Mouse (Mus musculus) embryonic stem cell, embryonic (primary cell): Measurements from ENCODE around the gene Clasrp.

Experiments
- CTCF ChIA-PET, 4 experiments: fragments of 300-600 bp in 2 of 4; fragments of 350-600 bp in 2 of 4; sonication (Branson Sonifier 250); formaldehyde crosslinking; loops; one replicate each; lab custom pipeline; 2022; ENCODE audit warnings: inconsistent platforms in 2 of 4; lab: Charles Lee
- POLR2A ChIA-PET, 4 experiments: fragments of 300-600 bp in 2 of 4; fragments of 350-600 bp in 2 of 4; sonication (Branson Sonifier 250); formaldehyde crosslinking; loops; one replicate each; lab custom pipeline; 2022; ENCODE audit warnings: antibody characterized with exemption in 4 of 4, inconsistent platforms in 1 of 4; lab: Charles Lee

Clasrp gene

DNA sequence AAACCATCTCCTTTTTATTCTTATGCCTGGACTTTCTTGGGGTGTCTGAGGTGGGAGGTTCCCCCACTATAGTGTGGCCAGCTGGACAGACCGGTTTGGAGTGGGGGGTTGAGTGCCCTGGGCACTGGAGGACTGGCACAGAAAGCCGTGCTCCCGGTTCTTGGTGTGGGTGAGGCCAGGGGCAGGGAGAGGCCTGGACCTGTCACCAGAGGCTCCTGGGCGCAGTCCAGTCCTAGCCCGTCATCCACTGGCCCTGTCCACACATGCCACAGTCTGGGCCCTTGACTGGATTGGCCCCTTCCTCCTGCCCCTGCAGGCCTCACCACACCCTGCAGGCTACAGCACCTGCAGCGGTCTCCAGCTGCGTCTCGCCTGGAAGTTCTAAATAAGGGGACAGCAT is 23.7 kb downstream of the Clasrp start:
- ChIA-PET POLR2A (interaction anchor here in 3 of 4 experiments (0.8 to 4.5 kb wide), 16 partner anchors 9 to 152 kb away, joined by 3 to 33 read pairs (median 7); partner anchors contain the start of genes Apoe (in 1 of the 3), Clasrp (in 1 of the 3), Ppp1r37 (in 1 of the 3) and Relb (in 1 of the 3)), CTCF (interaction anchor here in 3 of 4 experiments (0.6 to 5.1 kb wide), 6 partner anchors 9 to 63 kb away, joined by 3 to 48 read pairs (median 10); partner anchors contain the start of gene Nkpd1 (in 1 of the 3))

DNA sequence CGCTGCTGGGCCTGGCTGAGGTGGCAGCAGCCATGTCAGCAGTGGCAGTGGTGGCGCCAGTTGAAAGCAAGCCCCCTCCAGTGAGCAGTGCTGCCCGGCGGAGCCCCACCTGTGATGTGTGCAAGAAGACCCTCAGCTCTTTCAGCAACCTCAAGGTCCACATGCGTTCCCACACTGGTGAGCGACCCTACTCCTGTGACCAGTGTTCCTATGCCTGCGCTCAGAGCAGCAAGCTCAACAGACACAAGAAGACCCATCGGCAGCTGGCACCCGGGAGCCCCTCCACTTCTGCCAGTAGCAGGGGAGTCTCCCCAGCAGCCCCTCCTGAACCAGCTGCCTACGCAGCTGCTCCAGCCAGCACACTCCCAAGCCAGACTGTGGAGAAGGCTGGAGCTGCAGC is 24.5 kb downstream of the Clasrp start:
- CTCF ChIA-PET, result interaction anchor here (0.5 to 5.1 kb wide), 10 partner anchors 9 to 174 kb away, joined by 3 to 48 read pairs (median 6); partner anchors contain the start of gene Nkpd1 (in 1 of the 4)
- POLR2A ChIA-PET, result interaction anchor here in 3 of 4 experiments (0.6 to 4.5 kb wide), 30 partner anchors 10 to 180 kb away, joined by 3 to 33 read pairs (median 4); partner anchors contain the start of genes Clasrp (in 2 of the 3), Ppp1r37 (in 2 of the 3), Apoe (in 1 of the 3) and Clptm1 (in 1 of the 3)

DNA sequence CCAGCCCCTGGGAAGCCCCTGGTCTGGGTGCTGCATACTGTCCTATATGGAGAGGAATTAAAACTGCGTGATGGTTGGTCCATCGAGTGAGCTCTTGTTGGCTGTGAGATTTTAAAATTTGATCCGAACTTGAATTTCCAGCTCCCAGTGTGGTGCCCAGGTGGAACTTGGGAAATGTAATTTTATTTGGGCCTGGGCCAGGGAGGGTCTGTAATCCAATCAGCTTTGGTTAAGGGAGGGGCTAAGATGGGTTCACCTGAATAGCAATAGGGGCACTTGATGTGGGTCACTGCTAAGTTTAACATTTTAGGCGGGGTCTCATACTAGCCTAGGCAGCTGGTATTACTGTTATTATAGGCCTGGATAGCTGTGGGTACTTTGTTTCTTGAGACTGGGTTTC is 25.9 kb downstream of the Clasrp start:
- ChIA-PET CTCF (interaction anchor here (1.2 to 5.1 kb wide), 7 partner anchors 11 to 173 kb away, joined by 3 to 48 read pairs (median 8); no protein-coding TSS in a partner anchor), POLR2A (interaction anchor here (0.5 to 4.5 kb wide), 33 partner anchors 8 to 250 kb away, joined by 3 to 33 read pairs (median 5); partner anchors contain the start of genes Clasrp (in 1 of the 4), Clptm1 (in 1 of the 4), Ppp1r37 (in 1 of the 4) and Relb (in 1 of the 4))

DNA sequence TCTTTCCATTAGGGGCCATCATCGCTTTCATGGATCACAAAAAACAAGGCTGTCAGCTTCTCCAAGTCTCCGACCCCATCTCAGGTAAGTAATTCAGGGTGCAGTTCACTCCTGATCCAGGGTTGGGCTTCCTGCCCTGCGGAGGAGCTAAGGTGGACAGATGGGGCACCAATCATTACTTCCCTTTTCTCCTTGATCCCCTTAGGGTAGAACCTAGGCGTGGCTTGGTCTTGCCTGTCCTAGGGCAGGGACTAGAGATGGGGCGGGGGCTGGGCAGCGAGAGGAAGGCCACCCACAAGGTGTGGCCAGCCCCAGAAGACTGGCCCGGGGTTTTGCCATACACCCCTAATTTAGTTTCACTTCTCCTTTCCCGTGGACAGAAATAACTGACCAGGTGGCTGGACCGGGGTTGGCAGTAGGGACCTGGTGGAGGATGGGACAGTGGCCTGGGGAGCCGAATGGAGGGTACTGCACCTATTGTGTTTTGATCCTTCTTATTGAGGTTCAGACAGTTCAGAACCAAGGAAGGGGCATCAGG is 26.3 kb downstream of the Clasrp start:
- POLR2A ChIA-PET, result interaction anchor here (0.5 to 4.5 kb wide), 25 partner anchors 8 to 251 kb away, joined by 3 to 33 read pairs (median 6); partner anchors contain the start of genes Clasrp (in 1 of the 4), Clptm1 (in 1 of the 4), Ppp1r37 (in 1 of the 4) and Relb (in 1 of the 4)
- CTCF ChIA-PET, result interaction anchor here in 3 of 4 experiments (0.8 to 5.1 kb wide), 5 partner anchors 9 to 54 kb away, joined by 3 to 48 read pairs (median 14); no protein-coding TSS in a partner anchor

DNA sequence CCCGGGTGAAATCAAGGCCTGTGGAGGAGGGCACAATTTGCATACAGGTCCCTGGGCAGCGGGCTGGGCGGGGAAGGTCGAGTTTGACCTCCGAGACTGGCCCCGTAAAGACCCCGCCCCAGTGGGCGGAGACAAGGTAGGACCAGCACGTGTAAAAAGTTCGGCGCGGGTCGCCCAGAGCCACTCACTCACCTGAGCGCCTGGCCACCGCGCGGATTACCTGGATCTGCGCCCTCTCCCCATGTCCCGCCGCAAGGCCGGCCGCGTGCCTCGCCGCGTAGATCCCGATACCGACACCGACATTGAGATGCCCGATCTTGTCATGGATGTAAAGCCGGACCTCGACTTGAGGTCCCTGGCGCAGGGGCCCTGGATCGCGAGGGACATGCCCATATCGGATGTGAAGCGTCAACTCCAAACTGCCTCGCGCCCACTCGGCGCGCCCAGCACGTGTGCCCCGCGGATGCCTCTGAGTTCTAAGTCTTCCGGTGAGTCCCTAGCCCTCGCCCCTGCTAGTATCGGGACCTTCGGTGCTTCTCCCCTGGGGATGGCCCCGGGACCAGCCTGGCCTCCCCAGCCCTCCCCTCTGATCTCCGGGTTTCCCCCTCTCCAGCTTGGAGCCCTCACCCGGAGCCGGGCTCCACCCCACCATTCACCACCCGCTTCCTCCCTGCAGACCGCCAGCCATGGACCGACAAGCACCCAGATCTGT is 27.0 kb downstream of the Clasrp start, which contains the start of the genes Zfp296 and Gemin7:
TSS of gene Zfp296 (plus strand) at position 147 of the 712 bp plus-strand sequence.
TSS of gene Gemin7 (minus strand) at position 455 of the 712 bp plus-strand sequence.
- POLR2A ChIA-PET, result interaction anchor here (0.6 to 4.5 kb wide), 16 partner anchors 8 to 214 kb away, joined by 3 to 33 read pairs (median 6); partner anchors contain the start of genes Ppp1r37 (in 2 of the 4), Clasrp (in 1 of the 4) and Relb (in 1 of the 4)
- CTCF ChIA-PET, result interaction anchor here in 3 of 4 experiments (0.8 to 5.1 kb wide), 4 partner anchors 10 to 12 kb away, joined by 3 to 48 read pairs (median 27); no protein-coding TSS in a partner anchor

DNA sequence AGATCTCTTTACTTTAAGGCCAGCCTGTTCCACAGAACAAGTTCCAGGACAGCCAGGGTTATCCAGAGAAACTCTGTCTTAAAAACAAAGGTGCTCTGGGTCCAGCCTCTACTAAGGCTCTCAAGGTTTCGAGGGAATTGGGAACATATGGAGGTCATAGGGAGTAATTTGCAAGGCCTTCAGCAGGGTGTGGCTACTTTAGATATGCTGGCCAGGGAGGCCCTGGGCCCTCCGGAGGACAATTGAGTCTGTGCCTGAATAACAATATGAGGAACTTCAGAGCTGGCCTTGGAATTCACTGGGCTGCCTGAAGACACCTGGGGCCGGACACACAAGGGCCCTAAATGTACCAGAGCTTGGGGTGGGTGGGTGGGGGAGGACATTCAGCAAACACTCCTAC is 28.7 kb downstream of the Clasrp start:
- ChIA-PET POLR2A (interaction anchor here (0.5 to 8.9 kb wide), 23 partner anchors 8 to 372 kb away, joined by 3 to 50 read pairs (median 4); partner anchors contain the start of genes Ppp1r37 (in 1 of the 4) and Tomm40 (in 1 of the 4)), CTCF (interaction anchor here in 3 of 4 experiments (0.5 to 4.6 kb wide), 4 partner anchors 14 to 354 kb away, joined by 3 to 33 read pairs (median 7); no protein-coding TSS in a partner anchor)

DNA sequence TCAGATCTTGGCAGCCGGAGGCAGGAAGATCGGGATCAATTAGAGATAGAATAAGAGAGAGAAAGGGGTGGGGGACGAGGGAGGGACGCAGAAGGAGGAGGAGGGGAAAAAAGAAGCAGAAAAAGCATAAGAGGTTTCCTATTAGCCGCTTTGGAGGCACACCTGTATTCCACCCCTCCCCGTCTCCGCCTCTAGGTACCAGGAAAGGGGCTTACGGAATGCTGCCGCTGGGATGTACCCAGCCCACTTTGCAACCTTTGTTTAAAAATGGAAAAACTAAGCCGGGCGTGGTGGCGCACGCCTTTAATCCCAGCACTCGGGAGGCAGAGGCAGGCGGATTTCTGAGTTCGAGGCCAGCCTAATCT is 30.5 kb downstream of the Clasrp start:
- CTCF ChIA-PET, result interaction anchor here in 3 of 4 experiments (0.6 to 4.6 kb wide), 9 partner anchors 10 to 184 kb away, joined by 3 to 33 read pairs (median 4); no protein-coding TSS in a partner anchor
- POLR2A ChIA-PET, result interaction anchor here in 3 of 4 experiments (0.6 to 8.9 kb wide), 13 partner anchors 10 to 168 kb away, joined by 3 to 50 read pairs (median 4); partner anchors contain the start of gene Ppp1r37 (in 2 of the 3)

DNA sequence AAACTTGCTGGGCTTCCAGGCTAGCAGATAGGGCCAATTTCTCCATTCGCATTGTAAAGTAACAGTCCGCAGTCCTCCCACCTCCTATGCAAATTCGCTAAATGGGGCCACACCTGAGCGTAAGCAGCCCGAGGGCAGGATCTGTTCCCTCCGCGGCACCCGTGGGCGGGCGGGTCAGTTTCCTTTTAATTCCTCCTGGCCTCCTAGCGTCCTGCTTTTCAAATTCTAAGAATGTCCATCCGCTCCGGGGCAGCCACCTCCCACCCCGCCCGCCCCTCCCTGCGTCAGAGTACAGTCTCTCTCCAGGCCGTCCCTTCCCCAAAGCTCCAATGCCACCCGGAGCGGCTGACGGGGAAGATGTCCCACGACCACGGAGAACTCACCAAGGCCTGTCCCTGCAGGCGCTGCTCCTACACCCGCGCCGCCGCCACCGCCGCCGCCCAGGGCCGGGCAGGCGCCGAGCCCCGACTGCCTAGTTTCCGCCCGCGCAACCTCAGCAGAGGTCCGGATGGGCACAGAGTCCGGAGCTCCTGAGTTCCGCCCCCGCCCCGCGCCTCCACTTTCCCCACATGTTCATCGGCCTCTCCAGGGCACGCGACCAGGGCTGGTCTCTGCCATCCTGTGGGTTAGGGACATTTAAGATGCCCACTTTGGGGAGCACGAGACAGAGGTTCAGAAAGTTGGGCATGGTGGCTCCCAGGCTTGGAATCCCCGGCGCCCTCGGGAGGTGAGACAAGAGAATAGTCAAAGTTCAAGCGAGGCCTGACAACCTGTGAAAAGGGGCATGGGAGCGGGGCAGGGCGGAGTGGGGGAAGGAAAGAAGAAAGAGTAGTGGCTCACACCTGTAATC is 31.1 kb downstream of the Clasrp start:
- CTCF ChIA-PET, result interaction anchor here in 3 of 4 experiments (0.6 to 4.6 kb wide), 13 partner anchors 10 to 196 kb away, joined by 3 to 33 read pairs (median 3); partner anchors contain the start of gene Ppp1r37 (in 2 of the 3)
- POLR2A ChIA-PET, result interaction anchor here (0.6 to 8.9 kb wide), 21 partner anchors 10 to 247 kb away, joined by 3 to 50 read pairs (median 3); partner anchors contain the start of genes Clasrp (in 2 of the 4), Ppp1r37 (in 2 of the 4), Apoe (in 1 of the 4) and Nkpd1 (in 1 of the 4)

DNA sequence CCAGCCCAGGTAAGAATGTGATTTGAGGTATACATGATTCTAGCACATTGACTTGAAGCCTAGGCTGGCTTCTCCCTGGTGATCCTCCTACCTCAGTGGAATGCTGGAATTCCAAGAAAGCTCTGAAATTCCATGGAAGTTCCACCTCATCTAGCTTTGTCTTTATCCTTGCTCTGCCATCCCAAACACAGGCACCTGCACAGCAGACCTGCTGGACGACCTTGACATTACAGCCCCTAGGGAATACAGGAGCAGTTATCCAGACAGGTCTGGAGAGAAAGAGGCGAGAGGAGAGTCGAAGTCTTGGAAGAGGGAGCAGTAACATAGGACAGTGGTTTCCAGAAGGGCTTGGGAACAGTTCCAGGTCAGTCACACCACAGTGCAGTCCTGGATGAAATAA is 34.6 kb downstream of the Clasrp start:
- ChIA-PET CTCF (interaction anchor here in 3 of 4 experiments (0.5 to 2.8 kb wide), 17 partner anchors 11 to 170 kb away, joined by 3 to 17 read pairs (median 4); no protein-coding TSS in a partner anchor), POLR2A (interaction anchor here in 3 of 4 experiments (0.6 to 8.9 kb wide), 20 partner anchors 8 to 175 kb away, joined by 3 to 50 read pairs (median 4); partner anchors contain the start of genes Apoe (in 1 of the 3), Bloc1s3 (in 1 of the 3), Clasrp (in 1 of the 3) and Ppp1r37 (in 1 of the 3))

DNA sequence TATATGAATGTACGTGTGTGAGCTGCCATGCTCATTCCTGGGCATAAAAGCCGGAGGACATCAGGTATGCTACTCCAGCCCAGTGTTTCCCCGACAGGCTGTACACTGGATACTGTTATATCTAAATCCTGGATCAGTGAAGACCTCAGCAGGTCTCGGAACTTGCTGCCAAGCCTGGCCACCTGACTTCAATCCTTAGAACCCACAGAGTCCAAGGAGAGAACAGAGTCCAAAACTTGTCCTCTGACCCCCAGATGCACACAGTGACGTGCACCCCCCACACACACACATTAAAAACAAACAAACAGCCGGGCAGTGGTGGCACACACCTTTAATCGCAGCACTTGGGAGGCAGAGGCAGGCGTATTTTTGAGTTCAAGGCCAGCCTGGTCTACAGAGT is 36.9 kb downstream of the Clasrp start:
- ChIA-PET POLR2A (interaction anchor here in 1 of 4 experiments (0.6 to 8.9 kb wide), 3 partner anchors 7 to 160 kb away, joined by 3 to 50 read pairs (median 5); partner anchors contain the start of gene Ppp1r37), CTCF (interaction anchor here in 3 of 4 experiments (0.6 to 2.1 kb wide), 3 partner anchors 22 to 78 kb away, joined by 3 to 6 read pairs (median 3); no protein-coding TSS in a partner anchor)

DNA sequence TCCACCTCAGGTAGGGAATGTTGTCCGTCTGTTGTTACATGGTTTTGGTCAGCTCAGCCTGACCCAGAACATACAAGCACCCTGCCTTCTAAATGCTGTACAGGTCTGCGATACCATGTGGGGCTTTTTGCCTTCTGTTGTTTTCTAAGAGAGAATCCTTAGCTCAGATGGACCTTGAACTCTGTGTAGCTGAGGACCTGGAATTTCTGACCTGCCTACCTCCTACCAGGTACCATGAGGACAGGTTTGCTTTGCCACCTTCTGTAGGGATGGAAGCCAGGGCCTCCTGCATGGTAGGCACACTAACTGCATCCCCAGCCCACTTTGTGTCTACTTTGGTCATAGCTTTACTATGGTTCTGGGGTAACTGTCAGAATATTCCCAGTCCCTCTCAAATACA is 38.5 kb downstream of the Clasrp start:
- POLR2A ChIA-PET, result interaction anchor here in 3 of 4 experiments (0.6 to 1.6 kb wide), 4 partner anchors 26 to 141 kb away, joined by 3 to 4 read pairs (median 4); no protein-coding TSS in a partner anchor

DNA sequence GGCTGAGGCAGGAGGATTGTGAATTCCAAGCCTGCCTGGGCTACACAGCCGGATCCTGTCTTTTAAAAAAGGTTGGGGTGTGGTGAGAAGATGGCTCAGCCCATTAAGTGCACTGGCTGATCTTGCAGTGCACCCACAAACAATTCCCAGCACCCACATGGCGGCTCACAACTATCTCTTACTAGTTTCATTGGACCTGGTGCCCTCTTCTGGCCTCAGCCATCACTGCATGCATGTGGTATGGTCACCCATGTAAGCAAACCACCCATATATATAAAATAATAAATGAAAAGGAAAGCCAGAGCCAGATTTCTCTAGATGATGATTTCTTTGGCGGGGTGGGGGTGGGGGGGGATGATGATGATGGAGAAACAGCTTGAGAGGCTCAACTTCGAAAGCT is 39.8 kb downstream of the Clasrp start:
- CTCF ChIA-PET, result interaction anchor here in 3 of 4 experiments (0.6 to 4.4 kb wide), 8 partner anchors 9 to 191 kb away, joined by 3 to 31 read pairs (median 6); no protein-coding TSS in a partner anchor
- POLR2A ChIA-PET, result interaction anchor here (0.5 to 1.7 kb wide), 10 partner anchors 15 to 213 kb away, joined by 3 to 6 read pairs (median 3); partner anchors contain the start of gene Apoe (in 1 of the 4)

More for the DNA sequence above, 38.5 kb downstream of the Clasrp start:
- CTCF ChIA-PET, result interaction anchor here in 3 of 4 experiments (0.6 to 1.7 kb wide), 3 partner anchors 21 to 160 kb away, joined by 5 to 7 read pairs (median 5); partner anchors contain the start of gene Ckm (in 1 of the 3)

DNA sequence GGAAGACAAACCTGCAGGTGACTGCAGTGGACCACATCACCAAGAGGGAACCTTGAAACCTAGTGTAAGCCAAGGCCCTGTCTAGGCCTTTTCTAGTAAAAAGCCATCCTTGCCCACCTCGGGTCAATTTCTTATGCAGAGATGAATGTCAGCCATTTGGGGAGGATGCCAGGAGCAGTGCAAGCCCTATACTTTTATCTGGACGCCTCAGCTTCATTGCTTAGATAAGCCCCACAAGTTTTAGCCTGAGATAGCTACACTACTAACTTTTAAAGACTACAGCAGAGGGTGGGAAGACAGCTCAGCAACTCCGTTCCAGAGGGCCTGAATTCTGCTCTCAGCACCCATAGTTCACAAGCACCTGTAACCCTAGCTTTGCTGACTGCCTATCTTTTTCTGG is 40.4 kb downstream of the Clasrp start:
- ChIA-PET POLR2A (interaction anchor here in 2 of 4 experiments (0.7 to 3.2 kb wide), 9 partner anchors 15 to 137 kb away, joined by 3 to 17 read pairs (median 4); partner anchors contain the start of genes Apoe (in 1 of the 2), Gemin7 (in 1 of the 2) and Zfp296 (in 1 of the 2)), CTCF (interaction anchor here in 3 of 4 experiments (0.9 to 4.4 kb wide), 8 partner anchors 8 to 158 kb away, joined by 3 to 31 read pairs (median 4); no protein-coding TSS in a partner anchor)

DNA sequence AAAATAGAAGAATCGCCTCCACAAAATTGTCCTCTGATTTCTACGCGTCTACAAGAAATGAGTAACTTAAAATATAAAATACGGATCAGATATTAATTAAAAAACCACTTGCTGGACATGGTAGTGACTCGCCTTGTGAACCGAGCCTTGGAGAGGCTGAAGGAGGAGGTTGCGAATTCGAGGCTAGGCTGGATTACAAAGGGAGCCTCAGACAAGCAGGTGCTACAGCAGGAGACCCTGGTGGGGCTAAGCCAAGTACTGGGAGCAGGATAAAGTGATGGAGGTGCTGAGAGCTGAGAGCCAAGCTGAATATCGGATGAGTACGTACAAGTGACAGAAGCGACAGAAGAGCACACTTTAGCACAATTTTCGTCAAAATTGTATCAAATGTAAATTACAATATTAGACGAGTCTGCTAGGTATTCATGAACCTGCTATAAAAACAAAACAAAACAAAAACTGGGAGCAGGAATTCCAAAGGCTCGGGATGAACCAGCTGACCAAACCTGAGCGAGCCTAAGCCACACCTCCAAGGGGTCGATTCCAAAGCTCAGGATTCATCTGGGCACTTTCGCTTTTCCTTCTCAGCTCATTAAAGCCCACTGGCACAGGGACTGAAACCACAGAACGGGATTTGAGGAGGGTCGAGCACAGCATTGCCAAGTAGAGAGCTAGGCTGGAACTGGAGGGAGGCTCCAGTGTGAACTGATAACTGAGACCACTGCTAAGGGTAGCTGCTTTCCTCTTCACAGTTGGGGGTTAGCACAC is 41.5 kb downstream of the Clasrp start, which contains the start of gene Ppp1r37:
TSS of gene Ppp1r37 (minus strand) at position 434 of the 768 bp plus-strand sequence.
- POLR2A ChIA-PET, result interaction anchor here (0.5 to 5.8 kb wide), 46 partner anchors 9 to 669 kb away, joined by 3 to 50 read pairs (median 4); partner anchors contain the start of genes Tomm40 (in 2 of the 4), Zfp296 (in 2 of the 4), Bloc1s3 (in 1 of the 4) and Clptm1 (in 1 of the 4)
- CTCF ChIA-PET, result interaction anchor here (0.6 to 4.4 kb wide), 31 partner anchors 9 to 470 kb away, joined by 3 to 31 read pairs (median 4); partner anchors contain the start of gene Nkpd1 (in 1 of the 4)
